Mouse (Mus musculus) right cerebral cortex, adult 2 months (tissue): ENCODE data around the gene Pink1.
A peak's percentile ranks its signal among the peaks of the same experiment; 100 is the strongest.
"Not testable (repeated sequence)": the region's sequence is repeated elsewhere in the genome, so short reads cannot be mapped to it uniquely, and the experiment has no call there.

Experiments
- DNase-seq, 2 experiments: peaks; one replicate each; pipeline ENCODE4 v3.0.0; 2021 to 2022; ENCODE audit warnings: low spot score in 2 of 2

Pink1 gene

DNA sequence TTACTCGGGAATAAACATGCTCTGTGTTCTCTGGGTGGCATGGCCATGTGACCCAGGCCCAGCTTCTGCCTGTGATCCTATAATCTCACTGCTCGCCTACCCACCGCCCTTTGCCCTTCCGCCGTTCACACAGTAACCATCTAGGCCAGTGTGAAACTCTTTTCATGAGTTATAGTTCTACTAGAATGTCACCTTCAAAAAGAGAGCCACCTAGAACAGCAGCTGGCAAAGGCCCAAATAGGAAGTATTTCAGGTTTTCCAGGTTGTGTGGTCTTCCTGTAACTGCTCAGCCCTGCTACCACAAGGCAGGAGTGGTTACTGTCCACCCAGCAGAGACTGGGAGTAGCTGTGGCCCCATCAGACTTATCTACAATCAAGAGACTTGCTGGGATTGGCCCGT, 16.7 kb upstream of the Pink1 start:
- no peak for DNase-seq

DNA sequence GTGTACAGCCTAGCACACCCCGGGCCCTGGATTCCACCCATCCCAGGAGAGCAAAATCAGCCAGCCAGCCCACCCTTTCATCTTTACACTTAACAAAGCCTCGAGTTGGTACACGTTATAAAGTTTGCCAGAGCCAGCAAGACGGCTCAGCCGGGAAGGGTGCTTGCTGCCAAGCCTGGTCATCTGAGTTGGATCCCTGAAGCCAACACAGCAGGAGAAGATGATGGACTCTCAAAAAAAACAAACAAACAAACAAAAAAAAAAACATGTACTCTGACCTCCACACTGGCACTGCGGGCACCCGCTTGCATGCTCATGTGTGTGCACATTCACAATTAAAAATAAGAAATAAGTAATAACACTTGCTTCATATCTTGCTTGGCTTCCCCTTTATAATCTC, 15.9 kb upstream of the Pink1 start:
- no peak for DNase-seq

DNA sequence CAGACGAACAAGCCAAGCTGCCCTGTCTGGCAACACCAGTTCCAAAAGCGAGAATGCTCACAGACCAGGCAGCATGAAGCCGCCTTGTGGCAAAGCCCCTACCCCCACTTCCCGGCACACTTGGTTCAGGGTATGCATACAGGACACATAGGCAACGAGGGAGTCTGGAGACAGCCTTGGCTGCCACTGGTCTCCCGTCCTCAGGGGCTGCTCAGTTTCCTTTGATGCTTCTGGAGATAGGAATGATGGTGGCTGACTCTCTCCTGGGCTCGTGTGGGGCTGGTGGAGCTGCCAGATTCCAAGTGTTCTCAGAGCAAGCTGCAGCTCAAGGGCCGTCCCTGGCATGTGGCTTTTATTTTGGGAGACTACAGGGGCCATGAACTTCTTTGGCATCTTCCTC, 15.3 kb upstream of the Pink1 start:
- DNase-seq, result no peak

DNA sequence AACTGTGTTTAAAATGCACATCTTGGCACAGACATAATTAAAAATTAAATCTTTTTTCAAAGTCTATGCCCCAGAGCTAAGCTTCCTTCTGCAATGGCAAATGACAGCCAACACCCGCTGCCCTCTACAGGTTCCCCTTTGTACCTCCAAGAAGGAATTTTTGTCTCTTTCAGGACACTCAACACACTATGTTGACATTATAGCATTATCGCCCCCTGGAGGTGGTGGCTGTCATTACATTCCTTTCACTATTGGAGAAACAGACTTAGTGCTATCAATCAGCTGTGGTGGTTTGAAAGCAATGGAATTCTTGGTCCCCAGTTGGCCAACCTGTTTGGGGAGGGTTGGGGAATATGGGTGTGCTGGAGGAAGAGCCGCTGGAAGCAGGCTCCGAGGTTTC, 13.9 kb upstream of the Pink1 start:
- DNase-seq, result peak; percentile 67 to 68

DNA sequence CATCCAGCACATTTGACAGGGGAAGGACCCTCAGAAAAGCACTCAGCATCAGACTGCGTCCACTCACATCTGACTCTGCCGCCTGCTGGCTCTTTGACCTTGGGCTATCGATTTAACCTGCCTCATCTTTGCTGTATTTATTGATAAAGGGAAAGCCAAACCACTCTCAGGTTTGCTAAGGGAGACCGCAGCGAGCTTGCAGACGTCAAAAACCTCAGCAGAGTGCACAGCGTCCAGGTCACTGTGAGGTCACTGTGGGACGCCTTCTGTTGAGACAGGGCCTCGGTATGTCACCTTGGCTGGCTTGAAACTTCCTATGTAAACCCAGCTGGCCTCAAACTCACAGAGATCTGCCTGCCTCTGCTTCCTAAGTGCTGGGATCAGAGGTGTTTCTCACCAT, 11.2 kb upstream of the Pink1 start:
- DNase-seq, result no peak

DNA sequence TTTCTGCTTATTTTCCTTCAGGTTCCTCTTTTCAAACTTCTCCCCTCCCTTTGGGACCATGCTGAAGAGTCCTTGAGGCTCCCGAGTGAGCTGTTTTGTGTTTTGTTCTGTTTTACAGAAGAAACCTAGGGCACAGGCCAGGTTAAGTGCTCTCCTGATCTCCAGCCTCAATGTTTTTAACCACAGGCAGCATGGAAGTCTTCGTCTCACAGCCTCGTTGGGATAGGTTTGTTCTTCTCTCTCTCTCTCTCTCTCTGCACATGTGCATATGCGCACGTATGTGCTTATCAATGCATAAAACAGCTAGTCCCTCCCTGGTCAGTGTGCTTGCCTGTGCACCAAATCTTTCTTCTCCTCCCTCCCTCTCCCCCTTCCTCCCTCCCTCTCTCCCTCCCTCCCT, 10.8 kb upstream of the Pink1 start:
- DNase-seq, result no peak

DNA sequence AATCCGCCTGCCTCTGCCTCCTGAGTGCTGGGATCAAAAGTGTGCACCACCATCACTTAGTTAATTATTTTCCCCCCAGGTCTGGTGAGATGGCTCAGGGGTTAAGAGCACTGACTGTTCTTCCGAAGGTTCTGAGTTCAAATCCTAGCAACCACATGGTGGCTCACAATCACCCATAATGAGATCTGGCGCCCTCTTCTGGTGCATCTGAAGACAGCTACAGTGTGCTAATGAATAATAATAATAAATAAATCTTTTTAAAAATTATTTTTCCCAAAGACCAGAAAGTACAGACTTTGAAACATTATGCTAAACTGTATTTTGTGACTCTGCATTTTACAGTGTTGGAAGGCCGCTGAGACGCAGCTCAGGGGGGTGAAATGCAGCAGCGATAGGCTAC, 9.5 kb upstream of the Pink1 start:
- DNase-seq, result no peak

DNA sequence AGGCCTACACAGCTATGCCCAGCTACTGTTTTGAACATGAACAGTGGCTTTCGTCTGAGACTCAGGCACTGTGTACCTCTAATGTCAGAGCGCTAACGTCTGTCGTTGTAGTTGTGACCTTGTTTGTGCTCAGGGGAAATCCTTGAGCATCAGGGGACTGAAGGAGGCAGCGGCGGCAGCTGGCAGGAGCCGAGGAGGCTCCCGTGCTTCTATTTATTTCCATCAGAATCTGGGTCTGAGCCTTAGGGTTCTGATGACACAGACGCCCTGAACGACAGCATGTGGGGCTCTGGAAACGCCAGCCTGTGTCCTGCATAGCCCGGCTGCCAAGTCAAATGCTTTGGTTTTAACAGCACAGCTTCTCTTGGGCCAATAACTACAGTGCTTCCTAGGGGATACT, 8.9 kb upstream of the Pink1 start:
- DNase-seq, result no peak

DNA sequence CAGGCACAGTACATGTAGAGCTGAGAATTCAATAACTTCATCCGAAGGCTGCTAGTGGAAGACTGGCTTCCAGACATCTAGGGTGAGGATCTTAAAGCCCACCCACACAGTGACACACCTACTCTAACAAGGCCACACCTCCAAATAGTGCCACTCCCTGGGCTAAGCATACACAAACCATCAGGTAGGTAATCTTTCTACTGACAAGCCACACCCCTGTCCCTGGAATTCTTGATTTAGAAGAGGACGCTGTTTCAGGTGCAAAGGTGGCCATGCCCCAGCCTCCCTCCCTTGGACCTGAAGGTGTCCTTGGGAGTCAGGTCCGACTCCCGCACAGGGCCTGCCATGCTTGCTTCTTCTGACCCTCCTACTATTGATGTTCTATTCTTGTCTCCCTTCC, 7.0 kb upstream of the Pink1 start:
- DNase-seq, result no peak

DNA sequence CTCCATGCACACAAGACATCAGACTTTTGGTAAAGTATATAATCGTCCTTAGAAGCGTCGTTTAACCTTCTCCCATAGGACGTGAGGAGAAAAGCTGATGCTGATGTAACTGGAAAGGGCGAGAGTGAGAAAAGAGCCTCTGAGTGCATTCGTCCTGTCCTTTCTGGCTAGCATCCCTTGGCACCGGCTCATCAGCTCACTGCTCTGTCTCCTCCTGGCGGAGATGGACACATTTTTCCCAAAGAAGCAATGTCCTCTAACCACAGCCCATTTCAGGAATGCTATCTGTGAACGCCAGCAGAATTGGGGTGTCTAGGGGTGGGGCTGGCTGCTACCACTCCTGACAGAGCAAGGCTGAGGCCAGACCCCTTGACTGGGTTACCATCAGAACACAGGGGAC, 5.5 kb upstream of the Pink1 start:
- no peak for DNase-seq

DNA sequence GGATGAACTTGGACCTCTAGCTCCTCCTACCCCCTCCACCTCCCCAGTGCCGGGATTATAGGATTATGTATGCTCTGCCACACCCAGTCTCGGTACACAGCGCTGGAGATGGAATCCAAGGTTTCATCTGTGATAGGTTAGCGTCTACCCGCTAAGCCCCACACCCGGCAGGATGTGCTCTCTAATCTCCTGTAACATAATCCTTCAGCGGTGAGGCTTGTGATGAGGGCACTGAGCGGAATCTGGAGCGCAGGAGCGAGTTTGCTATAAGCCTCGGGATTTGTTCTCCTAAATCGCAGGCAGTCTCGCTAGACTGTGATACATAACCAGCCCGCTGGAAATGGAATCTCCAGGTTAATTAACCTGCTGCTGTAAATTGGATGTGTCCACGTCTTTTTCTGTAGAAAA, 4.2 kb upstream of the Pink1 start:
- no peak for DNase-seq

DNA sequence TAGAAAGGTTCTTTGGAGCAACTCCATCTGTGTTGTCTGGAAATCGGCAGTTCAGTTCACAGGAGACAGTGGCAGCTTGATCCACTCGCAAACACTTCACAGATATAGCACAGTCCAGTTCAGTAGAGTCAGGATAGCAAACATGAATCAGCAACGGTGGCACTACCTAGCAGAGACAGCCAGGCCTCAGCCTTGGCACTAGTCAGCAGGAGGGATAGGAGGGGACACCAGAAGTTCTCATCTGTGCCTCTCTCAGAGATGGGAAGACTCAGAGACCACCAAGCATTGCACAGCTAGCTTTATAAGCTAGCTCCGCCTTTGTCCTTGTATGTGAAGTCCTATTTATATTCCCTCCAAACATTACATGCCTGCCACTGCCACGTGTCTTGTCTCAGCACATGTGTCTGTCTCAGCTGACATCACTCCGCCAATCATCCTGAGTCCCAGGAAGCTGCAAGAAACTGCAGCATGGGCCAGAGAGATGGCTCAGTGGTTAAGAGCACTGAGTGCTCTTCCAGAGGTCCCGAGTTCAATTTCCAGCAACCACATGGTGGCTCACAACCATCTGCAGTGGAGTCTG, 1.9 kb upstream of the Pink1 start:
- DNase-seq, result no peak

DNA sequence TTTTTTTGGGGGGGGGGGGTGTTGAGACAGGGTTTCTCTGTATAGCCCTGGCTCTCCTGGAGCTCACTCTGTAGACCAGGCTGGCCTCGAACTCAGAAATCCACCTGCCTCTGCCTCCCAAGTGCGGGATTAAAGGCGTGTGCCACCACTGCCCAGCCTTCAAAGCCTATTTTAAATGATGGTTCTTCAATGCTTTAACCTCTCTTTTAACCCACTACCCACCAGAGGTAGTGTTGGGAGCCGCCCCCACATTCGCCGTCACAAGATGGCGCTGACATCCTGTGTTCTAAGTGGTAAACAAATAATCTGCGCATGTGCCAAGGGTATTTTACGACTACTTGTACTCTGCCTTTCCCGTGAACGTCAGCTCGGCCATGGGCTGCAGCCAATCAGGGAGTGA, 1.0 kb upstream of the Pink1 start:
- not testable (repeated sequence) for DNase-seq

DNA sequence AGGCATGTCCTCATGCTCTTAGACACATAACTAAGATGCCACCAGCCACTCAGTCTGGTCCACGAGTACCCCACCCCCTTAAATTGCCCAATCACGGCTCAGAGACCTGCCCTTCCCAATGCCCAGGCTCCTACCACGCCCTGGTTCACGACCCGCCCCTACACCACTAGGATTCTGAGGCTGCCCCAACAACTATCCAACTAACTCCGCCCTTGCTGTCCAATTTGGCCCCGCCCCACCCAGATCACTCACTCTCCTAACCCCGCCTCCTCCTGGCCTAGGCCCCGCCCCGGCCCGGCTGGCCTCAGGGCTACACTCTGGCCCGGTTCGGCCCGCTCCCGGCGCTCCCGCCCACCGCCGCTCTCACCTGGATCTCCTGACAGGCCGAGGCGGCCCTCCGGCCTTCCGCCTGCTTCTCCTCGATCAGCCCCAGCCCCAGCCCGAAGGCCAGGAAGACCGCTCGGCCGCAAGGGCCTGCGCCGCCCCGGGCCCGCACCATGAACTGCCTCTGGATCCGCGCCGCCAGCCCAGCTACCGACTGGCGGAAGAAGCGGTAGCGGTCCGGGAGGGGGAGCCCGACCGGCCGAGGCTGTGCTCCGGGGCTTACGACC, 536 bp downstream of the Pink1 start:
- DNase-seq, result peak; percentile 90 to 91

DNA sequence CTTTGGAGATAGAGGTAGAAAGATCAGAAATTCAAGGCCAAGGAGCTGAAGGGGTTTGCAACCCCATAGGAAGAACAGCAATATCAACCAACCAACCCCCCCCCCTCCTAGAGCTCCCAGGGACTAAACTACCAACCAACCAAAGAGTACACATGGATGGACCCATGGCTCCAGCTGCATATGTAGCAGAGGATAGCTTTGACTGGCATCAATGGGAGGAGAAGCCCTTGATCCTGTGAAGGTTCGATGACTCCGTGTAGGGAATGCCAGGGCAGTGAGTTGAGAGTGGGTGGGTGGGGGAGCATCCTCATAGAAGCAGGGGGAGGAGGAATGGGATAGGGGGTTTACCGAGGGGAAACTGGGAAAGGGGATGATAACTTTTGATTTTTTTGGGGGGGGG, 1.7 kb downstream of the Pink1 start:
- no peak for DNase-seq

DNA sequence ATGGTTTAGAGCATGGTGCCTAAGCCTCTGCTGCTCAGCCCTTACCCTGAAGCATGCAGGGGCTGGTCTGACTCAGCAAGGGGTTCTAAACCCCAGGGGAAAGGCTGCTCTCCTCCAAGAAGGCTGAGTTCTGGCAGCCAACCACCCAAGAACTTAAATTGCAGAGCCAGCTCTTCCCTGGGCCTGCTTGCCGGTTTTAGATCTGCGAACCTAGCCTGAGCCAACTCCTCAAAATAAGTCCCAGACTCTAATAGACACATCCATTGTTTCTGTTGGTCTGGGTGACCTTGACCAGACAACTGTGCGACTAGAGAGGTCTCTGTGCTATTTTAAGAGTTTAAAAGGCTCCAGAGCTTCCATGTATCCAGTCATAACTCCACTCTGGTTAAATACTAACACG, 2.4 kb downstream of the Pink1 start:
- no peak for DNase-seq

DNA sequence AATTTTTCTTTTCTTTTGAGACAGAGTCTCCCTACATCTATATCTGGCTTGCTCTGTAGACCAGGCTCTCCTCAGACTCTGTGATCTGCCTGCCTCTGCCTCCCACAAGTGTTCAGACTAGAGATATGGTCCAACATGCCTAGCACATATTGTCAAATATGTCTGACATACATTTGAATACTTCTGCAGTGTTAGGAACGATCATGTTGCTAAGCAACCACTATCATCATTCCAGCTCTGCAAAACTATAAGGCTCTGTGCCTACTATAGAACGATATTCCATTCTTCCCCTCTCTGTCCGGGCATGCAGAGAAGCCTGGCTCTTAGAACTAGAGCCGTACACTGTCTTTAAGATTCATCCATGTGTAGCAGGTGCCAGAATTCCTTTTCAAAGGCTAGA, 3.4 kb downstream of the Pink1 start:
- no peak for DNase-seq

DNA sequence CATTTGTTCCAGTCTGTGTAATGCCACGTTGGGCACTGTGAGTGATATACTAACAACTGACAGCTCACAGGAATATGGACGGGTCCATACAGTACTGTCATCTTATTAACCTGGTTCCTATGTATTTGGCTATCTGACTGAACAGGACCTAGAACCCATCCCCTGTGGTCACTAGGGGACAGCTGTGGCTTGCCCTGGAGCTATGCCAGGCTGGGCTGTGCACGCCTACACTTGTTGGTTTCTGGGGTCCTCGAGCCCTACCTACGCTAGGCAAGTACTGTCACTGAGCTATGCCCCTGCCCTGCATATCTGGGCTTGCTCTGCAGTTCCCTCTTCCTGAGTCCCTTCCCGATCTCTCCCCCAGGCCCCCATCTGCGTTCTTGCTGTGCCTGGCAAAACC, 4.6 kb downstream of the Pink1 start:
- no peak for DNase-seq

DNA sequence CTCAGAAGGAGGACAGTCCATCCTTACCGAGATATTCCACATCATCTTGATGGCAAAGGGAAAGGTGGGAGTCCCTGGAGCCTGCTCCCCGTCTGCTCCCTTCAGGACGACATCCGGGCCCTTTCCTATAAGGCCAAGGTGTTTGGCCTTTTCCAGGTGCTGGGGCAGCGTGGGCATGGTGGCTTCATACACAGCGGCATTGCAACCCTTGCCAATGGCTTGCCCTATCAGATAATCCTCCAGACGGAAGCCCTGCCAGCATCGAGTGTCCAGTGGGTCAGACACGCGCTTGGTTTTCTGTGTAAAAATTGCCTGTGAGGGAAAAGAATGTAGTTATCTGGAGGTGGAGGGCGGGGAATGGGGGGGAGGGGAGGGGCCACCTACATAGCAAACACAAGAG, 5.4 kb downstream of the Pink1 start:
- no peak for DNase-seq

DNA sequence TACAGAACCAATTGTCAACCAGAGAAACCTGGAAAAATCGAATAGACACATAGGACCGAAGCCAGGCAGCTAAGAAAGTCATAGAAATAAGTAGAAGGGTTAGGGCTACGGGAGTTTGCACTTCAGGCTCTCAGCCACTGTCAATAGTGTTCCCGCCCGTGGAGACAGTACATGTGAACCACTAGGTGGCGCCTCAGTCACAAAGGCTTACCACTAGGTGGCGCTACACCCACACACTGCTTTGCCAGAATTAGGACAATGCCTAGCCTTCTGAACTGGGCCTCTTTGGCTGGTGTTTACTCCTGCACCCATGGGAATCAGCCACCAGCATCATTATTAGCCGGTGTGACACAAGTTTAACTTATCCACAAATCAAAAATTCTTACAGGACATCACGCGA, 6.6 kb downstream of the Pink1 start:
- DNase-seq, result peak; percentile 91 to 94

DNA sequence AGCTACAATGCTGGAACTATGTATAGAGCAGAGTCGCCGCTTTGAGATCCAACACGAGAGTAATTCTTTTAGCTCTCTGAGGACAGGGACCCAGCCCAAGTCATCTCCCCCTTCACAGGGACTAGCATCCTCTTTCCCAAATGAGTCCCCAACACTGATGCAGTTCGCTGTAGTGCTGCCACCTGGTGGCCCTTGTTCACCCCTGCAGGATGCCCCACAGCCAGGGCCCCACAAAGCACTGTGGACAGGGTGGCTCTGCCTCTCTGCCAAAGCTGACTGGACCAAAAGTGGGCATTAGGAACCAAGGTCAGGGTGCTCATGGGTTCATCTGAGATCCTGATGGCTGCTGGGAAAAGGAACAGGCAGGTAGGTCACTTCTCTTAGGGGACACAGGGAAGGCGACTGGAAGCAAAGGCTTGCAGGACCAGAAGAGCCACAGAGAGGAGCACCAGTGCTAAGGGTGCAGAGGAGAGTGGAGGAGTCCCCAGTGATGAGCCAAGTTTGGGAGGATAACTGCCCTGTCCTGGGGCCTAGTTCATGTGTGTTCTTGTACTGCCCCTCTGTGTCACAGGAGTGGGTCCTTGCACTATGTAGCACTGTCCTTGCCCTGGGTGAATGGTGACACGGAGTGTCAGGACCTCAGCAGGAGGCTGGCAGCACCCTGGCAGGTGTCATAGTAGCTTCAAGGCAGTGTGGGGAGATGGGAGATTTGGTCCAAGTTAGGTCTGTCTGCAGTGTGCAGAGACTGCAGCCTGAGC, 7.4 kb downstream of the Pink1 start:
- peak; percentile 59 to 73 for DNase-seq

DNA sequence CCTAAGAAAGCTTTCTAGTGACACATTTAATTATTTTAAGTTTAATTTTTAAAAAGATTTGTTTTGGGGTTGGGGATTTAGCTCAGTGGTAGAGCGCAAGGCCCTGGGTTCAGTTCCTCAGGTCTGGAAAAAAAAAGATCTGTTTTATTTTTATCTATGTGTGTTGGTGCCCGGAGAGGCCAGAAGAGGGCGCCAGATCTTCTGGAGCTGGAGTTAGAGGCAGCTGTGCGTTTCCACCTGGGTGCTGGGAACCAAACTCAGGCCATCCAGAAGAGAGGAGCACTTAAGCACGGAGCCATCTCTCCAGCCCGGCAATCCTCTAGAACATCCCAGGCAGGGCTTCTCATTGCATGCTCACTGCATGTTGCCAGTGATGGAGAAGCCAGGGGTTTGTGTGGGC, 9.7 kb downstream of the Pink1 start:
- no peak for DNase-seq

DNA sequence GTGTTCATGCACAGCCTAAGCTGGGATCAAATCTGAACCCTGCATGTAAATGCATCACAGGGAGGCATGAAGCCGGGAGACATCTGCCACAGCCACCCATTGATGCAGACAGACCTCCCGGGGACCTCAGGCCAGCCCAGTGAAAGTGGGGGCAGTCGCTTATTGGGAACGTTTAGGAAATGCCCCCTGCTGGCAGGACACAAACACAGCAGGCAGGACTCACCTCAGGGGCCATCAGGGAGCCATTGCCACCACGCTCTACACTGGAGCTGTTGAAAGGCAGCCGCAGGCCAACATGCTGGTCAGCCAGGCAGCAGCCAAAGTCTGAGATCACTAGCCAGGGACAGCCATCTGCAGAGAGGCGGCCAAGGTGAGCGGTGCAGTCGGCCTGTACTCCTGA, 10.3 kb downstream of the Pink1 start:
- DNase-seq, result no peak

DNA sequence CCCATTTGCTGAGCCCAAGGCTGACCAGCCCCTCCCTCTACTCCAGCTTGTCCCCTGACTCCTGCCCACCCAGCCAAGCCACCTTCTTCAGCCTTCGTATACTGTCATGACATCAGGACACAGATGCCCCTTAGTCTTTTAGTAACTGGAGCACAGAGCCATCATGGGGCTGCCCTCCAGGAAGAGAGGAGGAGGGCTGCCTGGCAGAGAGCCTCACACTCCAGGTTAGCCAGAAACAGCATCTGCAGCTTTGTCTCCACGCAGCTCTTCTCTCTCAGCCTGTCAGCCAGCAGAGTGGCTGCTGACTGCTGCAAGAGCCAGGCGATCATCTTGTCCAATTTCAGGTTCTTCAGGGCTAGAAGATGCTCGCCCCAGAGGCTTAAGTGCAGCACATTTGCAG, 12.3 kb downstream of the Pink1 start:
- DNase-seq, result no peak
